In the genomic region with DNA sequence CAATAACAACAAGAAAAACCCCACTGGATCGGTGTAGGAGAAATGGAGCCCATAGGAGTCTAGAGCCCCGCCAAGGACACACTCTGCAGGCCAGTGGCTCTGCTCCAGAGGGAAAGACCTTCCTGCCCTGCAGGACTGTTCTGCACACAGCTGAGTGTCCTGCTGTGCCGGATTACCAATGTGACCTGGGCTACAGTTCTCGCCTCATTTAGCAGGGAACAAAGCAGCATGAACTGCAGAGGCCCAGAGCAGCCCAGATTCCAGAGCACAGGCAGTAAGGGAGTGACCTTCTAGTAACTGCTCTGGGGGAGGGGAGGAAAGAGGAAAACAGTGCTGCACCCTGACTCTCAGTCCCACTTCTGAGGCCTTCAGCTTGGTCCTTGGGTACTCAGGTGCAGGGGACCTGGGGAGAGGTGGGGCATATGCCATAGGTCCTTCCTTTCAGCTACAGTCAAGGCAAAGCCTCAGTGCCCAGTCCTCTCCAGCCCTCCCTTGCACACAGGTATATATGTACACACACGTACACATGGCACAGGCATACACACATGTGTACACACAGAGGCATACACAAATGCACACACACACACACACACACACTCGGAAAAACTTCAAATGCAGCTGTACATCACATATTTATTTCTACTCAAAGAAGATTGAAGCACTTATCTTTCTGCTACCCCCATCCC, we compare ENCODE assay signal across 8 mouse cellular contexts.
DNase-seq lines count a peak whose midpoint lies in the region; ATAC-seq and TF ChIP-seq lines count a peak whose summit lies in the region.

No protein-coding gene starts in this region.

- H3K27ac ChIP-seq in forebrain, embryonic 13.5 days, result peak overlapping the region; percentile 15; the same call in 1 of the 2 replicates
- H3K27ac ChIP-seq in hindbrain, postnatal 0 days, result no peak overlapping the region
- no peak overlapping the region for H3K27ac ChIP-seq in midbrain, embryonic 15.5 days

- WGBS in forebrain, embryonic 13.5 days, result 32% methylated on average over 6 of the region's 6 CpGs
- 40% methylated on average over 6 of the region's 6 CpGs for WGBS in hindbrain, postnatal 0 days
- WGBS in midbrain, embryonic 15.5 days, result 45% methylated on average over 6 of the region's 6 CpGs

- H3K9me3 ChIP-seq in forebrain, embryonic 13.5 days (replicated peaks), result peaks cover 11% of the 10 kb centered on the region; the same call in 1 of the 2 replicates
- H3K9me3 ChIP-seq in hindbrain, postnatal 0 days (ENCODE audit: low read length), result 0 out of 2 replicates have a peak, but pooled peaks cover 5% of the 10 kb centered on the region
- no peaks in the 10 kb centered on the region for H3K9me3 ChIP-seq in midbrain, embryonic 15.5 days

- TF ChIP-seq CTCF in hindbrain, postnatal 0 days (IDR thresholded peaks at IDR 0.05; ENCODE audit: low read depth), result no peak

- H3K27me3 ChIP-seq in forebrain, embryonic 13.5 days, result no peaks in the 10 kb centered on the region
- no peaks in the 10 kb centered on the region for H3K27me3 ChIP-seq in hindbrain, postnatal 0 days (ENCODE audit: insufficient read depth, low read length)
- H3K27me3 ChIP-seq in midbrain, embryonic 15.5 days (replicated peaks), result no peaks in the 10 kb centered on the region

- H3K9ac ChIP-seq in forebrain, embryonic 13.5 days, result no peak overlapping the region
- no peak overlapping the region for H3K9ac ChIP-seq in hindbrain, postnatal 0 days (replicated peaks; ENCODE audit: low read length)
- H3K9ac ChIP-seq in midbrain, embryonic 15.5 days, result no peak overlapping the region

- H3K36me3 ChIP-seq in forebrain, embryonic 13.5 days (ENCODE audit: poor library complexity, severe bottlenecking), result 0 out of 2 replicates have a peak, but pooled peaks cover 4% of the 10 kb centered on the region
- no peaks in the 10 kb centered on the region for H3K36me3 ChIP-seq in hindbrain, postnatal 0 days (ENCODE audit: insufficient read depth, low read length)
- H3K36me3 ChIP-seq in midbrain, embryonic 15.5 days (replicated peaks), result no peaks in the 10 kb centered on the region

- H3K4me2 ChIP-seq in forebrain, embryonic 13.5 days, result peak overlapping the region; percentile 3; the same call in 1 of the 2 replicates
- H3K4me2 ChIP-seq in hindbrain, postnatal 0 days (ENCODE audit: low read depth, low read length), result no peak overlapping the region
- no peak overlapping the region for H3K4me2 ChIP-seq in midbrain, embryonic 15.5 days

- peaks cover 32% of the 10 kb centered on the region for H3K4me1 ChIP-seq in forebrain, embryonic 13.5 days
- H3K4me1 ChIP-seq in hindbrain, postnatal 0 days (ENCODE audit: insufficient read depth, low read length), result peaks cover 7% of the 10 kb centered on the region; the same call in 1 of the 2 replicates
- peaks cover 8% of the 10 kb centered on the region; the same call in 1 of the 2 replicates for H3K4me1 ChIP-seq in midbrain, embryonic 15.5 days

- H3K4me3 ChIP-seq in forebrain, embryonic 13.5 days, result no peak overlapping the region
- H3K4me3 ChIP-seq in hindbrain, postnatal 0 days (ENCODE audit: low read length), result no peak overlapping the region
- H3K4me3 ChIP-seq in midbrain, embryonic 15.5 days, result no peak overlapping the region

- DNase-seq in ovary, postnatal 36 days (ENCODE audit: low spot score), result peak; percentile 27
- DNase-seq in ovary, postnatal 14 days (ENCODE audit: low spot score), result no peak
- no peak for DNase-seq in hindbrain, postnatal 0 days (ENCODE audit: low spot score)
- DNase-seq in urinary bladder, postnatal 36 days (ENCODE audit: low spot score in 2 of 2), result no peak
- DNase-seq in thymus, postnatal 25 days, result no peak
- DNase-seq in frontal cortex, postnatal 25 days (ENCODE audit: low spot score in 2 of 2), result no peak

- ATAC-seq in forebrain, embryonic 13.5 days, result no peak; the same call in 1 of the 2 replicates
- ATAC-seq in hindbrain, postnatal 0 days, result peak; percentile 58; the same call in 1 of the 2 replicates
- peak; percentile 55 for ATAC-seq in midbrain, embryonic 15.5 days (replicated peaks)
